28 mouse cellular contexts compared by ENCODE assay signal in the genomic region with DNA sequence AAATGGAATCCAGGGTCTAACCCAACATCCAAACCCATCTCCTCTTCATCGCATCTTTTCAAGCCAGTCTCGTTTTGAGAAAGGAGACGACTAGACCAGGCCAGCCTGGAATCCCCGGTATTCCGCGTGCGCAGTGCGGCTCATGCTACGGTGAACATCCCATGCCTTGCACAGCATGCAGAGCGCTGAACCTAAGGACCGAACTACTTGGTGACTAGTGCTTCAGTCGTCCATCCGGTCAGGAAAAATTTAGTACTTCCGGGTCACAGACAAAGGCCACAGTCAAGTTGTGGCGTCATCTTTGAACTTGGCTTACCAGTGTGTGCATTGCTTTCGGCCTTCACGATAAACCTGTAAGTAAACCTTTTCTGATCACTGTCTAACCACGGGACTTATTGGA. TPM values are rescaled to one million over a fixed set of nuclear protein-coding genes. Genes with fewer than 3 reads are reported as not detected.
DNase-seq lines count a peak whose midpoint lies in the region; TF ChIP-seq lines count a peak whose summit lies in the region.
"Had no signal": no experiment of that assay in that cellular context is flagged by ENCODE, and none has a peak within 500 bp of the region (broad histone marks: within the 10 kb centered on the region; RNA-seq: fewer than 3 reads in every experiment).

No protein-coding gene starts in this region.

- H3K27me3 ChIP-seq in E14TG2a.4 (ENCODE audit: insufficient read depth, low read length) = no peaks in the 10 kb centered on the region
- H3K27me3 ChIP-seq in ES-Bruce4 (ENCODE audit: control insufficient read depth, insufficient read depth, low read length, poor library complexity, severe bottlenecking) = no peaks in the 10 kb centered on the region
- H3K27me3 ChIP-seq: embryonic facial prominence, embryonic 12.5 days; embryonic facial prominence, embryonic 15.5 days; heart, embryonic 12.5 days; heart, embryonic 15.5 days had no signal

- TF ChIP-seq EP300 in ES-Bruce4 (IDR thresholded peaks at IDR 0.05; ENCODE audit: insufficient read depth, low read depth, low read length) = no peak

- H3K9me3 ChIP-seq in E14TG2a.4 (ENCODE audit: low read length) = peaks cover 68% of the 10 kb centered on the region
- 0 out of 2 replicates have a peak, but pooled peaks cover 5% of the 10 kb centered on the region for H3K9me3 ChIP-seq in ES-Bruce4 (replicated peaks; ENCODE audit: control insufficient read depth, insufficient read depth, low read length, poor library complexity, severe bottlenecking)
- H3K9me3 ChIP-seq: heart, embryonic 15.5 days had no signal

- H3K4me1 ChIP-seq in E14TG2a.4 (replicated peaks; ENCODE audit: low read depth, low read length) = peaks cover 14% of the 10 kb centered on the region
- H3K4me1 ChIP-seq in ES-Bruce4 (ENCODE audit: control insufficient read depth, insufficient read depth, low read length) = peaks cover 3% of the 10 kb centered on the region

- no peak for TF ChIP-seq POLR2A in ES-Bruce4 (IDR thresholded peaks at IDR 0.05; ENCODE audit: insufficient read depth, low read length)

- TF ChIP-seq CTCF in E14TG2a.4 (conservative IDR thresholded peaks at IDR 0.05; ENCODE audit: low read length) (no peak), ES-Bruce4 (IDR thresholded peaks at IDR 0.05; ENCODE audit: low read depth, low read length) (no peak)

- peak overlapping the region; percentile 58 for H3K9ac ChIP-seq in ES-Bruce4 (ENCODE audit: low read depth, poor library complexity, severe bottlenecking)
- H3K9ac ChIP-seq: embryonic facial prominence, embryonic 12.5 days; embryonic facial prominence, embryonic 15.5 days; forebrain, postnatal 0 days; heart, embryonic 12.5 days; heart, embryonic 15.5 days; hindbrain, embryonic 14.5 days had no signal

- peaks cover 11% of the 10 kb centered on the region for H3K36me3 ChIP-seq in E14TG2a.4 (ENCODE audit: insufficient read depth, low read length)
- no peaks in the 10 kb centered on the region for H3K36me3 ChIP-seq in ES-Bruce4 (ENCODE audit: control insufficient read depth, insufficient read depth, low read length, poor library complexity, severe bottlenecking)
- H3K36me3 ChIP-seq: embryonic facial prominence, embryonic 12.5 days; embryonic facial prominence, embryonic 15.5 days; heart, embryonic 12.5 days; heart, embryonic 15.5 days had no signal

- peak overlapping the region; percentile 51 for H3K4me3 ChIP-seq in E14TG2a.4 (replicated peaks; ENCODE audit: low read length)
- peak overlapping the region; percentile 53 for H3K4me3 ChIP-seq in ES-Bruce4 (ENCODE audit: low read depth, low read length)
- H3K4me3 ChIP-seq: embryonic facial prominence, embryonic 12.5 days; embryonic facial prominence, embryonic 15.5 days; gastrocnemius, adult 2 months; heart, embryonic 12.5 days; heart, embryonic 15.5 days had no signal

- DNase-seq in R1 (ENCODE audit: low read depth, low spot score) = peak; percentile 98
- DNase-seq in testis, postnatal 14 days (ENCODE audit: low spot score) = peak; percentile 26
- DNase-seq in cerebellum, postnatal 25 days = no peak
- no peak for DNase-seq in layer of hippocampus, adult 8-10 months (ENCODE audit: low spot score in 2 of 2)
- DNase-seq: adrenal gland, adult 8-10 months; adrenal gland, postnatal 25 days; cerebellum, adult 11-12 months; cerebellum, adult 9-10 months; cerebellum, postnatal 14 days; forebrain, postnatal 0 days; gastrocnemius, adult 2 months; gastrocnemius, postnatal 14 days; heart, adult 18-20 months; heart, postnatal 14 days; heart, postnatal 4 days had no signal

- peak overlapping the region; percentile 95 for H3K27ac ChIP-seq in ES-Bruce4 (ENCODE audit: insufficient read depth, low read length)
- H3K27ac ChIP-seq: embryonic facial prominence, embryonic 12.5 days; embryonic facial prominence, embryonic 15.5 days; gastrocnemius, adult 2 months; heart, embryonic 15.5 days; hindbrain, embryonic 14.5 days; hindbrain, postnatal 0 days had no signal

RNA-seq across cellular contexts. Expression of gene Gpr1, which starts 14.0 kb away (rescaled TPM):
- 0.35 and 0.61 TPM in 2 replicates for polyA plus RNA-seq in ES-Bruce4 (2011; ENCODE audit: insufficient read depth, insufficient read length, low read depth, missing spikeins)
- under 1 TPM; 0.31 to 0.74 (median 0.67) TPM for total RNA-seq in layer of hippocampus, adult 8-10 months (2022)
- total RNA-seq: adrenal gland, postnatal 25 days; common myeloid progenitor, adult 5-6 weeks; heart, postnatal 4 days had no signal
- polyA plus RNA-seq: C2C12; CD4-positive, CD25-positive, alpha-beta regulatory T cell, adult 4 months; inflammation-experienced regulatory T-cells, adult 6 months; intestine, embryonic 16.5 days had no signal

RNA-seq across cellular contexts. Expression of gene Ndufs1, which starts 23.7 kb away (rescaled TPM):
- polyA plus RNA-seq in ES-Bruce4 (2011; ENCODE audit: insufficient read depth, insufficient read length, low read depth, missing spikeins) = 106 and 110 TPM in 2 replicates
- total RNA-seq in layer of hippocampus, adult 8-10 months (2022) = 100 to 1,000 TPM; 155 to 166 (median 160) TPM

RNA-seq across cellular contexts. Expression of gene Eef1b2, which starts 23.7 kb away (rescaled TPM):
- 2,024 and 2,095 TPM in 2 replicates for polyA plus RNA-seq in ES-Bruce4 (2011; ENCODE audit: insufficient read depth, insufficient read length, low read depth, missing spikeins)
- 100 to 1,000 TPM; 310 to 454 (median 387) TPM for total RNA-seq in layer of hippocampus, adult 8-10 months (2022)

Comparison
In these comparisons a context has a peak if more than half of its experiments do, and no peak if none do; other contexts are left out.
1. DNase-seq: peak in R1 (single experiment) and testis, postnatal 14 days (single experiment); none in cerebellum, postnatal 25 days (0 of 2) and layer of hippocampus, adult 8-10 months (0 of 2).